ENCODE assay signal across 24 mouse cellular contexts in genomic region chr12:21496974-21497373, GRCm38 (mm10).
"Had no signal": no experiment of that assay in that cellular context is flagged by ENCODE, and none has a peak within 500 bp of the region (broad histone marks: within the 10 kb centered on the region; RNA-seq: fewer than 3 reads in every experiment).

No protein-coding gene starts in this region.

- H3K4me2 ChIP-seq: heart, embryonic 12.5 days; hindbrain, embryonic 12.5 days; hindbrain, embryonic 14.5 days; intestine, embryonic 15.5 days; limb, embryonic 13.5 days; limb, embryonic 15.5 days; liver, embryonic 13.5 days had no signal

- H3K27ac ChIP-seq: gastrocnemius, adult 2 months; heart, embryonic 10.5 days; hindbrain, embryonic 10.5 days; hindbrain, embryonic 12.5 days; hindbrain, embryonic 14.5 days; intestine, embryonic 15.5 days; limb, embryonic 13.5 days; limb, embryonic 15.5 days; liver, embryonic 13.5 days had no signal

- H3K4me1 ChIP-seq: limb, embryonic 13.5 days; limb, embryonic 15.5 days; liver, embryonic 13.5 days had no signal

- DNase-seq: gastrocnemius, adult 2 months; gastrocnemius, postnatal 10 days; gastrocnemius, postnatal 25 days; heart, adult 18-20 months; heart, postnatal 10 days; heart, postnatal 4 days; kidney, adult 18-20 months; kidney, adult 8-10 months; kidney, postnatal 10 days; kidney, postnatal 25 days; kidney, postnatal 4 days; left cerebral cortex, postnatal 4 days; liver, embryonic 13.5 days had no signal

- H3K27me3 ChIP-seq: heart, embryonic 12.5 days; hindbrain, embryonic 12.5 days; intestine, embryonic 15.5 days; limb, embryonic 13.5 days; limb, embryonic 15.5 days; liver, embryonic 13.5 days had no signal

- ATAC-seq: hindbrain, embryonic 16.5 days; inflammation-experienced regulatory T-cells, adult 6 months; intestine, embryonic 15.5 days; intestine, postnatal 0 days had no signal

- H3K9me3 ChIP-seq: heart, embryonic 10.5 days; heart, embryonic 12.5 days; hindbrain, embryonic 10.5 days; intestine, embryonic 15.5 days; limb, embryonic 13.5 days; limb, embryonic 15.5 days; liver, embryonic 13.5 days had no signal

- H3K9ac ChIP-seq: heart, embryonic 12.5 days; hindbrain, embryonic 12.5 days; hindbrain, embryonic 14.5 days; intestine, embryonic 15.5 days; limb, embryonic 13.5 days; limb, embryonic 15.5 days; liver, embryonic 13.5 days had no signal

- H3K4me3 ChIP-seq: gastrocnemius, adult 2 months; heart, embryonic 10.5 days; heart, embryonic 12.5 days; hindbrain, embryonic 10.5 days; hindbrain, embryonic 12.5 days; intestine, embryonic 15.5 days; limb, embryonic 13.5 days; limb, embryonic 15.5 days; liver, embryonic 13.5 days had no signal

- H3K36me3 ChIP-seq: heart, embryonic 10.5 days; heart, embryonic 12.5 days; hindbrain, embryonic 10.5 days; hindbrain, embryonic 12.5 days; intestine, embryonic 15.5 days; limb, embryonic 13.5 days; limb, embryonic 15.5 days; liver, embryonic 13.5 days had no signal
